Mouse (Mus musculus): ENCODE data around the gene Cenpc1.

Cenpc1 gene

GRCm38 (mm10) chr5:86065101-86065875 lies at the start of gene Cenpc1:
Gene Cenpc1 (minus strand): TSS chr5:86065583.
- peak; percentile 87 for DNase-seq

GRCm38 (mm10) chr5:86113997-86114396 lies 48.6 kb upstream of the Cenpc1 start:
- no peak for DNase-seq

- no peak for DNase-seq
Measured at GRCm38 (mm10) chr5:86113037-86113436, 47.7 kb upstream of the Cenpc1 start.

- no peak for DNase-seq
Measured at GRCm38 (mm10) chr5:86111074-86111473, 45.7 kb upstream of the Cenpc1 start.

GRCm38 (mm10) chr5:86106610-86107009 lies 41.2 kb upstream of the Cenpc1 start:
- DNase-seq, result no peak

- no peak for DNase-seq
Measured at GRCm38 (mm10) chr5:86102176-86102575, 36.8 kb upstream of the Cenpc1 start.

GRCm38 (mm10) chr5:86100621-86101020 lies 35.2 kb upstream of the Cenpc1 start:
- no peak for DNase-seq

GRCm38 (mm10) chr5:86098988-86099387 lies 33.6 kb upstream of the Cenpc1 start:
- no peak for DNase-seq

GRCm38 (mm10) chr5:86094754-86095153 lies 29.4 kb upstream of the Cenpc1 start:
- DNase-seq, result no peak

GRCm38 (mm10) chr5:86086751-86087150 lies 21.4 kb upstream of the Cenpc1 start:
- no peak for DNase-seq

GRCm38 (mm10) chr5:86084979-86085378 lies 19.6 kb upstream of the Cenpc1 start:
- DNase-seq, result no peak

GRCm38 (mm10) chr5:86083987-86084386 lies 18.6 kb upstream of the Cenpc1 start:
- no peak for DNase-seq

GRCm38 (mm10) chr5:86078720-86079334 lies 13.4 kb upstream of the Cenpc1 start:
- DNase-seq, result no peak

GRCm38 (mm10) chr5:86072756-86073386 lies 7.5 kb upstream of the Cenpc1 start:
- DNase-seq, result no peak

GRCm38 (mm10) chr5:86071538-86071937 lies 6.2 kb upstream of the Cenpc1 start, which contains the start of gene Stap1:
Gene Stap1 (plus strand): TSS chr5:86071746.
- DNase-seq, result no peak

GRCm38 (mm10) chr5:86069121-86069520 lies 3.7 kb upstream of the Cenpc1 start:
- no peak for DNase-seq

- no peak for DNase-seq
Measured at GRCm38 (mm10) chr5:86068451-86068850, 3.1 kb upstream of the Cenpc1 start.

- DNase-seq, result peak; percentile 86
Measured at GRCm38 (mm10) chr5:86066551-86066929, 1.2 kb upstream of the Cenpc1 start.

- DNase-seq, result no peak
Measured at GRCm38 (mm10) chr5:86065876-86066550, 630 bp upstream of the Cenpc1 start.

GRCm38 (mm10) chr5:86063501-86063900 lies 1.9 kb downstream of the Cenpc1 start:
- DNase-seq, result no peak

GRCm38 (mm10) chr5:86029820-86030219 lies 35.6 kb downstream of the Cenpc1 start:
- no peak for DNase-seq

GRCm38 (mm10) chr5:85996545-85997510 lies 68.6 kb downstream of the Cenpc1 start:
- DNase-seq, result peak; percentile 25

Measured in right cerebral cortex, postnatal 4 days (tissue).